Mouse (Mus musculus) testis, adult 2 months (tissue): ENCODE results near the gene Bloc1s6.

ENCODE experiments used
- CTCF ChIP-seq: fragments of 200-500 bp; IDR thresholded peaks from 2 replicates; pipeline ENCODE4 v1.5.1; 2012; ENCODE audit warnings: low read depth, mild to moderate bottlenecking, inconsistent platforms, low read length, moderate library complexity; ENCODE audit not compliant: control insufficient read depth, insufficient read depth, insufficient replicate concordance
- POLR2A ChIP-seq: fragments of 200-500 bp; IDR thresholded peaks from 2 replicates; pipeline ENCODE4 v1.6.1; 2012; ENCODE audit warnings: low read depth, mild to moderate bottlenecking, inconsistent platforms, low read length, moderate library complexity; ENCODE audit not compliant: control insufficient read depth

DNA sequence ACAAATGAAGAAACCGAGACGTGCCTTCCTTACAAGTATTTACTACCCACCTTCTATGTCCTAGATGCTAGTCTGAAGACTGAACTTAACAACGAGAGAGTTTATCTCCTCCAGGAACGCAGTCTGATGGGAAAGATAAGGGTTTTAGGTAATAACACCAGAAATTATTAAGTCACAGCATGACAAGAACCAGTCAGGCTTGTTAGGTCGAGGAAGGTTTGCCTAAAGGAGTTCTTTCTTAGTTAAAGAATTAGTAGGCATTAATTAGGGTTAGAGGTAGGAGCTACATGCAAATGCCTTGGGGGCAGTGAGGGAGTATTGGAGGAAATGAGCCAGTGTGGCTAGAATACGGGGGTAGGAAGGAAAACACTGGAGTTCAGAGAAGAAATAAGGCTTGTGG, 51.4 kb downstream of the Bloc1s6 start:
- TF ChIP-seq CTCF, result no peak
- TF ChIP-seq POLR2A, result no peak
